ENCODE assay signal across 25 mouse cellular contexts in the genomic region with DNA sequence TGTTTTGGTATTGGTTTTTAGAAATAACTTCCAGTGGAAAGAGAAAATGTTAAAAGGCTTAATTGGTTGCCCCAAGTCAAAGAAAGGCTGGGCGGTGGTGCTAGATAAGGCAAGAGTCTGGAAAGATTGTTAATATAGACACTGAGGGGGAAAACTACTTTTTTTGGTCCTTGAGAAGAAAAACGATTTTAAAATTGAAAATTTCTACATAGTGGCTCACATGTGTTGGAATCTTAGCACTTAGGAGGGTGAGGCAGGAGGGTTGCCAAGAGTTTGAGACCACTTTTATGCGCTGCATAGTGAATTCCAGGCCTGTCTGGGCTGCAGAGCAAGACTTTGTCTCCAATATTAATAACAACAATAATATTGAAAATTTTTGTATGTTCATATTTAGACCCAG. TPM values are rescaled to one million over a fixed set of nuclear protein-coding genes. Genes with fewer than 3 reads are reported as not detected.
A peak's percentile ranks its signal among the peaks of the same experiment; 100 is the strongest.
DNase-seq lines count a peak whose midpoint lies in the region; ATAC-seq and TF ChIP-seq lines count a peak whose summit lies in the region.
"Had no signal": no experiment of that assay in that cellular context is flagged by ENCODE, and none has a peak within 500 bp of the region (broad histone marks: within the 10 kb centered on the region; RNA-seq: fewer than 3 reads in every experiment).

No protein-coding gene starts in this region.

- no peak for ATAC-seq in forebrain, postnatal 0 days
- no peak for ATAC-seq in forebrain, embryonic 11.5 days (replicated peaks; ENCODE audit: low FRiP score)
- ATAC-seq in heart, embryonic 15.5 days (replicated peaks; ENCODE audit: insufficient number of reproducible peaks, insufficient read depth, low FRiP score, low read depth): no peak
- ATAC-seq in lung, embryonic 16.5 days (ENCODE audit: low read depth): no peak
- ATAC-seq in limb, embryonic 12.5 days (ENCODE audit: insufficient number of reproducible peaks, insufficient read depth, low FRiP score, low TSS enrichment, low read depth): no peak
- no peak for ATAC-seq in forebrain, embryonic 15.5 days (replicated peaks)
- ATAC-seq: activated CD4-positive, CD25-positive, alpha-beta regulatory T cell, adult 4 months; forebrain, embryonic 14.5 days; inflammation-experienced regulatory T-cells, adult 6 months; liver, embryonic 12.5 days had no signal

- H3K27ac ChIP-seq in forebrain, postnatal 0 days (ENCODE audit: low read depth, low read length): no peak overlapping the region
- no peak overlapping the region for H3K27ac ChIP-seq in forebrain, embryonic 11.5 days (ENCODE audit: low read depth, low read length)
- peak overlapping the region; percentile 72 for H3K27ac ChIP-seq in heart, embryonic 15.5 days
- H3K27ac ChIP-seq in lung, embryonic 16.5 days (ENCODE audit: low read length): peak overlapping the region; percentile 80
- H3K27ac ChIP-seq in limb, embryonic 12.5 days: peak overlapping the region; percentile 98
- no peak overlapping the region for H3K27ac ChIP-seq in forebrain, embryonic 15.5 days (replicated peaks)
- H3K27ac ChIP-seq: hindbrain, embryonic 13.5 days; layer of hippocampus, adult 2 months; liver, embryonic 12.5 days; midbrain, embryonic 12.5 days had no signal

- no peak for TF ChIP-seq CTCF in forebrain, postnatal 0 days (IDR thresholded peaks at IDR 0.05; ENCODE audit: low read depth)

- H3K36me3 ChIP-seq in forebrain, postnatal 0 days (ENCODE audit: insufficient read depth): no peaks in the 10 kb centered on the region
- H3K36me3 ChIP-seq in forebrain, embryonic 11.5 days (ENCODE audit: control insufficient read depth, insufficient read depth, low read length): no peaks in the 10 kb centered on the region
- no peaks in the 10 kb centered on the region for H3K36me3 ChIP-seq in heart, embryonic 15.5 days
- no peaks in the 10 kb centered on the region; the same call in 1 of the 2 replicates for H3K36me3 ChIP-seq in lung, embryonic 16.5 days (ENCODE audit: control insufficient read depth, insufficient read depth, low read length)
- H3K36me3 ChIP-seq in limb, embryonic 12.5 days: peaks cover 22% of the 10 kb centered on the region
- H3K36me3 ChIP-seq in forebrain, embryonic 15.5 days: no peaks in the 10 kb centered on the region
- H3K36me3 ChIP-seq: G1E; hindbrain, embryonic 13.5 days; liver, embryonic 12.5 days; midbrain, embryonic 12.5 days had no signal

- H3K27me3 ChIP-seq in forebrain, postnatal 0 days (ENCODE audit: insufficient read depth, low read length): peaks cover 80% of the 10 kb centered on the region
- H3K27me3 ChIP-seq in forebrain, embryonic 11.5 days (ENCODE audit: control insufficient read depth, insufficient read depth, low read length): peaks cover 94% of the 10 kb centered on the region
- H3K27me3 ChIP-seq in heart, embryonic 15.5 days: peaks cover 22% of the 10 kb centered on the region
- peaks cover 55% of the 10 kb centered on the region for H3K27me3 ChIP-seq in lung, embryonic 16.5 days (ENCODE audit: control insufficient read depth, insufficient read depth, low read depth, low read length)
- peaks cover 91% of the 10 kb centered on the region for H3K27me3 ChIP-seq in limb, embryonic 12.5 days
- peaks cover 95% of the 10 kb centered on the region for H3K27me3 ChIP-seq in forebrain, embryonic 15.5 days

- DNase-seq in forebrain, postnatal 0 days: peak; percentile 49
- no peak for DNase-seq in forebrain, embryonic 11.5 days (ENCODE audit: low spot score)
- no peak for DNase-seq in heart, adult 8-10 months (ENCODE audit: low spot score)
- DNase-seq in lung, postnatal 14 days: no peak
- DNase-seq: adrenal gland, postnatal 14 days; cerebellum, adult 11-12 months; gastrocnemius, postnatal 25 days; kidney, adult 8-10 months; kidney, postnatal 14 days; layer of hippocampus, postnatal 36 days; thymus, postnatal 25 days had no signal

- H3K4me1 ChIP-seq in forebrain, postnatal 0 days (ENCODE audit: insufficient read depth): no peaks in the 10 kb centered on the region
- no peaks in the 10 kb centered on the region for H3K4me1 ChIP-seq in forebrain, embryonic 11.5 days (replicated peaks; ENCODE audit: control insufficient read depth, insufficient read depth, low read length)
- peaks cover 29% of the 10 kb centered on the region for H3K4me1 ChIP-seq in heart, embryonic 15.5 days (replicated peaks)
- H3K4me1 ChIP-seq in lung, embryonic 16.5 days (replicated peaks; ENCODE audit: control insufficient read depth, insufficient read depth, low read length): peaks cover 4% of the 10 kb centered on the region; the same call in 1 of the 2 replicates
- peaks cover 13% of the 10 kb centered on the region; the same call in 1 of the 2 replicates for H3K4me1 ChIP-seq in limb, embryonic 12.5 days (replicated peaks)
- H3K4me1 ChIP-seq in forebrain, embryonic 15.5 days: peaks cover 6% of the 10 kb centered on the region
- H3K4me1 ChIP-seq: hindbrain, embryonic 13.5 days had no signal

- WGBS in forebrain, postnatal 0 days: 6% methylated on average over 3 of the region's 3 CpGs
- WGBS in forebrain, embryonic 11.5 days: 3% methylated on average over 3 of the region's 3 CpGs
- 24% methylated on average over 3 of the region's 3 CpGs for WGBS in heart, embryonic 15.5 days
- WGBS in lung, embryonic 16.5 days: 10% methylated on average over 3 of the region's 3 CpGs
- WGBS in limb, embryonic 12.5 days: 7% methylated on average over 3 of the region's 3 CpGs
- 7% methylated on average over 3 of the region's 3 CpGs for WGBS in forebrain, embryonic 15.5 days

- no peak overlapping the region for H3K9ac ChIP-seq in forebrain, postnatal 0 days
- no peak overlapping the region for H3K9ac ChIP-seq in forebrain, embryonic 11.5 days (ENCODE audit: low read length)
- H3K9ac ChIP-seq in heart, embryonic 15.5 days: peak overlapping the region; percentile 65
- peak overlapping the region; percentile 79 for H3K9ac ChIP-seq in lung, embryonic 16.5 days (ENCODE audit: low read length)
- H3K9ac ChIP-seq in limb, embryonic 12.5 days (replicated peaks): peak overlapping the region; percentile 96
- no peak overlapping the region for H3K9ac ChIP-seq in forebrain, embryonic 15.5 days (replicated peaks)
- H3K9ac ChIP-seq: hindbrain, embryonic 13.5 days; liver, embryonic 12.5 days; midbrain, embryonic 12.5 days had no signal

- H3K4me2 ChIP-seq in forebrain, postnatal 0 days (ENCODE audit: low read depth): no peak overlapping the region
- no peak overlapping the region for H3K4me2 ChIP-seq in forebrain, embryonic 11.5 days (ENCODE audit: low read depth, low read length, severe bottlenecking)
- peak overlapping the region; percentile 73 for H3K4me2 ChIP-seq in heart, embryonic 15.5 days
- peak overlapping the region; percentile 61 for H3K4me2 ChIP-seq in lung, embryonic 16.5 days (ENCODE audit: low read depth, low read length)
- H3K4me2 ChIP-seq in limb, embryonic 12.5 days: peak overlapping the region; percentile 68
- no peak overlapping the region for H3K4me2 ChIP-seq in forebrain, embryonic 15.5 days (replicated peaks)
- H3K4me2 ChIP-seq: hindbrain, embryonic 13.5 days; liver, embryonic 12.5 days; midbrain, embryonic 12.5 days had no signal

- H3K4me3 ChIP-seq in forebrain, postnatal 0 days (ENCODE audit: low read depth, low read length): no peak overlapping the region
- no peak overlapping the region for H3K4me3 ChIP-seq in forebrain, embryonic 11.5 days (ENCODE audit: low read depth, low read length)
- peak overlapping the region; percentile 60 for H3K4me3 ChIP-seq in heart, embryonic 15.5 days
- H3K4me3 ChIP-seq in lung, embryonic 16.5 days (ENCODE audit: low read length): peak overlapping the region; percentile 66
- peak overlapping the region; percentile 59 for H3K4me3 ChIP-seq in limb, embryonic 12.5 days (replicated peaks)
- no peak overlapping the region for H3K4me3 ChIP-seq in forebrain, embryonic 15.5 days
- H3K4me3 ChIP-seq: hindbrain, embryonic 13.5 days; layer of hippocampus, adult 2 months; liver, embryonic 12.5 days; midbrain, embryonic 12.5 days; myocyte had no signal

- no peaks in the 10 kb centered on the region for H3K9me3 ChIP-seq in forebrain, postnatal 0 days (ENCODE audit: low read length)
- H3K9me3 ChIP-seq in forebrain, embryonic 11.5 days (ENCODE audit: control insufficient read depth, low read length): no peaks in the 10 kb centered on the region
- no peaks in the 10 kb centered on the region for H3K9me3 ChIP-seq in heart, embryonic 15.5 days (replicated peaks)
- H3K9me3 ChIP-seq in lung, embryonic 16.5 days (ENCODE audit: control insufficient read depth, low read length): no peaks in the 10 kb centered on the region
- H3K9me3 ChIP-seq in limb, embryonic 12.5 days: no peaks in the 10 kb centered on the region
- no peaks in the 10 kb centered on the region for H3K9me3 ChIP-seq in forebrain, embryonic 15.5 days
- H3K9me3 ChIP-seq: hindbrain, embryonic 13.5 days; liver, embryonic 12.5 days; midbrain, embryonic 12.5 days had no signal

RNA-seq across cellular contexts. Expression of a gene that starts 5.4 kb away (rescaled TPM):
- total RNA-seq in forebrain, postnatal 0 days (2014; rRNA removed): 0.10 TPM in 1 of 2 replicates, not detected in the other
- polyA plus RNA-seq in forebrain, postnatal 0 days (2015; fragmentation: Nextera tagmentation; extraction: Ambion mirVana): not detected in 2 replicates
- not detected in 2 replicates for polyA plus RNA-seq in forebrain, embryonic 11.5 days (2014; fragmentation: Nextera tagmentation; extraction: Ambion mirVana)
- polyA plus RNA-seq in heart, embryonic 15.5 days (2015; fragmentation: Nextera tagmentation; extraction: Ambion mirVana): 30.1 and 33.8 TPM in 2 replicates
- total RNA-seq in heart, adult 8-10 months (2022): 10 to 100 TPM; 22.5 to 44.9 (median 33.8) TPM
- 53.0 and 58.7 TPM in 2 replicates for polyA plus RNA-seq in lung, embryonic 16.5 days (2015; fragmentation: Nextera tagmentation; extraction: Ambion mirVana)
- polyA plus RNA-seq in limb, embryonic 12.5 days (2016; fragmentation: Nextera tagmentation; extraction: Ambion mirVana): 35.6 and 51.2 TPM in 2 replicates
- polyA plus RNA-seq in forebrain, embryonic 15.5 days (2015; fragmentation: Nextera tagmentation; extraction: Ambion mirVana): 0.04 TPM in 1 of 2 replicates, not detected in the other
- total RNA-seq: layer of hippocampus, adult 2 months; layer of hippocampus, postnatal 36 days; left cerebral cortex, postnatal 14 days had no signal
- polyA plus RNA-seq: activated CD4-positive, CD25-positive, alpha-beta regulatory T cell, adult 4 months; G1E; hindbrain, embryonic 13.5 days; inflammation-experienced regulatory T-cells, adult 6 months; myocyte had no signal

Comparison
In these comparisons a context has a peak if more than half of its experiments do, and no peak if none do; other contexts are left out.
1. H3K27ac ChIP-seq: peak in heart, embryonic 15.5 days (single experiment), lung, embryonic 16.5 days (single experiment) and limb, embryonic 12.5 days (single experiment); none in forebrain, postnatal 0 days (single experiment), forebrain, embryonic 11.5 days (single experiment) and forebrain, embryonic 15.5 days (single experiment).
2. H3K4me2 ChIP-seq: peak in heart, embryonic 15.5 days (single experiment), lung, embryonic 16.5 days (single experiment) and limb, embryonic 12.5 days (single experiment); none in forebrain, postnatal 0 days (single experiment), forebrain, embryonic 11.5 days (single experiment) and forebrain, embryonic 15.5 days (single experiment).
3. H3K4me3 ChIP-seq: peak in heart, embryonic 15.5 days (single experiment), lung, embryonic 16.5 days (single experiment) and limb, embryonic 12.5 days (single experiment); none in forebrain, postnatal 0 days (single experiment), forebrain, embryonic 11.5 days (single experiment) and forebrain, embryonic 15.5 days (single experiment).
4. H3K9ac ChIP-seq: peak in heart, embryonic 15.5 days (single experiment), lung, embryonic 16.5 days (single experiment) and limb, embryonic 12.5 days (single experiment); none in forebrain, postnatal 0 days (single experiment), forebrain, embryonic 11.5 days (single experiment) and forebrain, embryonic 15.5 days (single experiment).
5. RNA of a gene that starts 5.4 kb away (polyA plus RNA-seq): 53.0 to 58.7 TPM in lung, embryonic 16.5 days, 35.6 to 51.2 TPM in limb, embryonic 12.5 days and 30.1 to 33.8 TPM in heart, embryonic 15.5 days; 0.04 TPM in forebrain, embryonic 15.5 days, not detected in forebrain, embryonic 11.5 days and not detected in forebrain, postnatal 0 days; every median in the first group is over 10 times any median in the second.